Mouse (Mus musculus) induced T-regulatory cell, adult 2 months (primary cell): ENCODE results near the gene Phc1.
A peak's percentile ranks its signal among the peaks of the same experiment; 100 is the strongest.

Experiments used
- DNase-seq: peaks from one replicate; pipeline ENCODE4 v3.0.0-alpha.2; 2012; ENCODE audit warnings: low read depth

The Phc1 gene

GRCm38 (mm10) chr6:122296918-122297278 lies 43.5 kb downstream of the Phc1 start:
- peak; percentile 40 for DNase-seq

GRCm38 (mm10) chr6:122295242-122295641 lies 45.1 kb downstream of the Phc1 start:
- DNase-seq: peak; percentile 84

DNA sequence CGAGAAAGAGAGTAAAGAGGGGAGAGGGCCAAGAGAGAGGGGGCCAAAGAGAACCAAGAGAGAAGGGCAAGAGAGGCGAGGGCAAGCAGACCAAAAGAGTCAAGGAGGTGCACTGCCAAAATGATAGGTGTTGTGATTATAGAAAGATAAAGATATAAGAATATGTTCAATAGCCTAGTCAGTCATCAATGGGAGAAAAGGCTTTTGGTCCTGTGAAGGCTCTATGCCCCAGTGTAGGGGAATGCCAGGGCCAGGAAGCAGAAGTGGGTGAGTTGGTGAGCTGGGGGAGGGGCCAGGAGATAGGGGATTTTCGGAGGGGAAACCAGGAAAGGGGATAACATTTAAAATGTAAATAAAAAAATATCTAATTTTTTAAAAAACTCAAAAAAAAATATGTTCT lies 46.1 kb downstream of the Phc1 start:
- DNase-seq: peak; percentile 81

GRCm38 (mm10) chr6:122293796-122294195 lies 46.6 kb downstream of the Phc1 start:
- DNase-seq: peak; percentile 90

DNA sequence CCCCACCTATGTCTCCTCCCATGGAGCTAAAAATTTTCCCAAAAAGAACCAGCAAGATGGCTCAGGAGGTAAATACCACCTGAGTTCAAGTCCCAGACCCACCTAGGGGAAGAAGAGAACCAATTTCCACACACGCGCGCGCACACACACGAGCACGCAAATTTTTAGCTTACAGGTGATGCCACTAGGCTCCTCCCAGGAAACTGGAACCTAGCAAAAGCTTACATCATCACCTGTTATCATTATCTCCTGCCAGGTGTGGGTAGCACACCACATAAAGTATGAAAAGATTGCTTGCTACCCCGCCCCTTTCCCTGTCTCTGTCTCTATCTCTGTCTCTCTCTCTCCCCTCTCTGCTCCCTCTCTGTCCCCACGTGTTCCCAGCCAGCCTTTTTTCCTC lies 47.2 kb downstream of the Phc1 start:
- peak; percentile 87 for DNase-seq

- DNase-seq: peak; percentile 87
Measured at GRCm38 (mm10) chr6:122292184-122292583, 48.2 kb downstream of the Phc1 start.

DNA sequence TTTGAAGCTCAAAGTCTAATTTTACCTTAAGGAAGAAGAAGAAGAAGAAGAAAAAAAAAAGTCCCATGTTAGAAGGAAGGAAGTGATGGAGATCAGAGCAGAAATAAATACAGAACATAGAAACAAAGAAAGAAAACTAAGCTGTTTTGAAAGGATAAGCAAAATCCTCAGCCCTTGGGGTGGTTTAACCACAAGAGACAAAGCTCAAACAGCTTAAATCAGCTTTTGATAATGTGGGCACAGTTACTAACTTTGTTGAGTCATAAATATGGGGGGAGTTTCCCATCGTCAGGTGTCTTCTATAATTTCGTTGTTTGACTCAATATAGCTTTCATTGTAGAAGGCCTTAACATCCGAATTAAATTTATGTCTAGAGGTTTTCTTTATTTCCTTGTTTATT lies 48.6 kb downstream of the Phc1 start:
- peak; percentile 92 for DNase-seq

DNA sequence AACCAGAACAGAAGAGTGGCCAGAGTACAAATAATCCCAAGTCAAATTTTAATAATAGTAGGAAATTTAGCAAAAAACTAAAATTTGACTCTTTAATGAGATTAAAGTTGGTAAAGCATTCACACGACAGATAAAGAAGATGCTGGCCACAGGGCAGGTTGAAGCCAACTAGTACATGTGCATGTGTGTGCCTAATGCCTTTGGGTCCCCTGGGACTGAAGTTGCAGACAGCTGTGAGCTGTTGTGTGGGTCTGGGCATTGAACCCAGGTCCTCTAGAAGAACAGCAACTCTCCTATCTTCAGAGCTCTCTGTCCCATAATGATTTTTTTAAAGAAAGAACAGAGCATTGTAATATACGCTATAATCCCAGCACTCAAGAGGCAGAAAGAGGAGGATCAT lies 49.1 kb downstream of the Phc1 start:
- DNase-seq: no peak

DNA sequence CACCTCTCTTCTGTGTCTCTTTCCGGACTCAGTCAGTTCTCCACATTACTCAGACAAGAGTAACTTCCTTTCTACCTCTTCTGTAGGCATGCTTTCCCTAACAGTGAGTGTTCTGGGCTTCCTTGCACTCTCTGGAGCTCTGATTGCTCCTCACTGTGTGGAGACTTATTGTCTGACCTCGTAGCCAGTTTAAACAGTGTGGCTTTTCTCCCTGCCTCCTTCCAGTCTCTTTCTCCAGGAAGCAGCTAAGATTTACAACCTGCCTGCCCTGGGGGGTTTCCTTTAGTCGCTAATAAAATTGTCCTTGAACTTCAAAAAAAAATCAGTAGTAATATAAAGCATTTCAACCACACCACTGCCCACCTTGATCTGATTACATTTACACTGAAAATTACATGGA lies 50.1 kb downstream of the Phc1 start:
- peak; percentile 70 for DNase-seq

GRCm38 (mm10) chr6:122289313-122289712 lies 51.0 kb downstream of the Phc1 start:
- peak; percentile 62 for DNase-seq

DNA sequence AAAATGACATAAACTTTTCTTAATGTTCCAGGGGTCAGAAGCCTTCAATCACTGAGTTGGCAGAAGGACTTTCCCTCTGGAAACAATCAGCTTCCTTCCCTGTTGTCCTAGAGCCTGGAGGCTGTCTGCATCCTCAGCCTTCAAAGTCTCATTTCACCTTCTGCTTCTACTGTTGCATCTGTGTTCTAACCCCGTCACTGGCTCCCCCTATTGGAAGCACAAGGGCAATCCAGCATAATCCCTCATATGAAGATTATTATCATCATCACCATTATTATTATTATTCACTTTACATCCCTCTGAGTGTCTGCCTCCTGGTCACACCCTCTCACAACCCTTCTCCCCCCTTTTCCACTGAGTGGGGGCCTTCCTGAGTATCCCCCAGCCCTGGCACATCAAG lies 52.1 kb downstream of the Phc1 start:
- peak; percentile 70 for DNase-seq

- peak; percentile 37 for DNase-seq
Measured at GRCm38 (mm10) chr6:122284823-122285222, 55.5 kb downstream of the Phc1 start.

- DNase-seq: peak; percentile 12
Measured at GRCm38 (mm10) chr6:122284304-122284703, 56.1 kb downstream of the Phc1 start.

DNA sequence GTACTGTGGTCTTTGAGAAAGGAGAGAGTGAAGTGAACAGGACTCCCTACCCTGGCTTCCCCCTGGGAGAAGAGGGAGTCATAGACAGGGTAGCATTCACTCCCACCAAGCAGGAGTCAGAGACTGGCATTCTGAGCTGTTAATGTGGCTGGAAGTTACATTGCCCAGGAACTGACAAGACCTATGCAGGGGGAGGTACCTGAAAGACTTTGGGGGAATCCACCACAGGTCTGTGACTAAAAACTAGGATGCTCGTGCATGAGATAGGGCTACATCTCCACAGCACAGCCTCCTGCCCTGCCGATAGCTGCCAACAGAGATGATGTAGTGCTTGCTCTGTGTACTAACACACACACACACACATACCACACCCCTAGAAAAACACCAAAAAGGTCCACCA lies 56.9 kb downstream of the Phc1 start:
- DNase-seq: peak; percentile 59

DNA sequence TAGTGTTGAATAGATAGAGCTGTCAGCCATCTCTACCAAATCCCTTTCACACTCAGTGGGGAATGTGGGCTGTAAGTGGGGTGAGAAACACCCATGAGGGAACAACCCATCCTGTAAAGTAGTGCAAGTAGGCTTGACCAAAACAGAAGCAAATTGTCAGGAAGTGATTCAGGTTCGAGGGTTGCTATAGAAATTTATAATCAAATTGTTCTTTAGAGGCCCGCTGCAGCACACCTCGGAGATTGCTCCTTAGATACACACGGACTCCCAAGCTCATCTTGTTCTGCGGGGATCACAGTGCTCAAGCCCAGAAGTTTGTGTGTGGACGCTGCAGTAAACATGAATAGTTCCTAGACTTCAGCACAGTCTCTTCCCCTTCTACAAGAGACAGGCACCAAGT lies 57.6 kb downstream of the Phc1 start, which contains the start of gene Klrg1:
TSS of gene Klrg1 (minus strand) at position 101 of the 400 bp plus-strand sequence.
- DNase-seq: no peak

GRCm38 (mm10) chr6:122276565-122276964 lies 63.8 kb downstream of the Phc1 start:
- DNase-seq: no peak

GRCm38 (mm10) chr6:122274546-122274945 lies 65.8 kb downstream of the Phc1 start:
- DNase-seq: peak; percentile 69

GRCm38 (mm10) chr6:122270152-122270551 lies 70.2 kb downstream of the Phc1 start:
- DNase-seq: peak; percentile 83

- DNase-seq: peak; percentile 74
Measured at GRCm38 (mm10) chr6:122269170-122269569, 71.2 kb downstream of the Phc1 start.

GRCm38 (mm10) chr6:122268561-122268960 lies 71.8 kb downstream of the Phc1 start:
- no peak for DNase-seq
